Mouse (Mus musculus) MEL (cell line): ENCODE measurements at regions not wholly inside any gene's neighbourhood (a gene's known extent, or its start where the extent isn't known, plus 50 kb on each side); places are given as distances from the start of the nearest gene placed in this dataset.

Experiments used
- DNase-seq: peaks from one replicate; pipeline ENCODE4 v3.0.0; 2011; ENCODE audit warnings: low read depth, low spot score
- H3K27ac ChIP-seq: 2 replicates; pipeline ENCODE4 v1.5.1; 2012; ENCODE audit warnings: low read depth, mild to moderate bottlenecking, control low read depth, low read length, moderate library complexity; ENCODE audit not compliant: control insufficient read depth
- H3K27me3 ChIP-seq, 2 experiments: fragments of 150-350 bp in 1 of 2; sonication (generic) in 1 of 2; 2 replicates each; pipeline ENCODE4 v1.6.1; 2012; ENCODE audit warnings: low read length in 2 of 2, mild to moderate bottlenecking in 2 of 2, improper control_type of control experiment in 1 of 2, moderate library complexity in 1 of 2; ENCODE audit not compliant: insufficient read depth in 2 of 2, control insufficient read depth in 1 of 2
- H3K36me3 ChIP-seq, 2 experiments: 2 replicates each; pipeline ENCODE4 v1.6.1; 2012 to 2014; ENCODE audit warnings: low read length in 2 of 2, improper control_type of control experiment in 1 of 2, inconsistent platforms in 1 of 2, mild to moderate bottlenecking in 1 of 2; ENCODE audit not compliant: insufficient read depth in 2 of 2, control insufficient read depth in 1 of 2
- H3K4me1 ChIP-seq, 2 experiments: fragments of 150-350 bp in 1 of 2; sonication (generic) in 1 of 2; 2 replicates each; pipeline ENCODE4 v1.6.1; 2012; ENCODE audit warnings: low read length in 2 of 2, improper control_type of control experiment in 1 of 2, mild to moderate bottlenecking in 1 of 2; ENCODE audit not compliant: insufficient read depth in 2 of 2, control insufficient read depth in 1 of 2
- H3K4me3 ChIP-seq, 2 experiments: fragments of 150-350 bp in 1 of 2; sonication (generic) in 1 of 2; 2 replicates each; pipeline ENCODE4 v1.5.1; 2012; ENCODE audit warnings: low read depth in 2 of 2, low read length in 2 of 2, mild to moderate bottlenecking in 2 of 2, moderate library complexity in 2 of 2, control low read depth in 1 of 2, improper control_type of control experiment in 1 of 2; ENCODE audit not compliant: control insufficient read depth in 1 of 2, insufficient read depth in 1 of 2
- H3K79me2 ChIP-seq: 2 replicates; pipeline ENCODE4 v1.6.1; 2012; ENCODE audit warnings: mild to moderate bottlenecking, low read length, moderate library complexity; ENCODE audit not compliant: control insufficient read depth, poor library complexity, insufficient read depth
- H3K9ac ChIP-seq: 2 replicates; pipeline ENCODE4 v1.6.1; 2012; ENCODE audit warnings: low read depth, mild to moderate bottlenecking, control low read depth, low read length, moderate library complexity; ENCODE audit not compliant: control insufficient read depth, poor library complexity, severe bottlenecking
- H3K9me3 ChIP-seq: fragments of 150-350 bp; sonication (generic); replicated peaks from 2 replicates; pipeline ENCODE4 v1.6.1; 2012; ENCODE audit warnings: mild to moderate bottlenecking, low read length, improper control_type of control experiment, moderate library complexity; ENCODE audit not compliant: insufficient read depth
- BHLHE40 ChIP-seq: IDR thresholded peaks from 2 replicates; pipeline ENCODE4 v1.6.1; 2012; ENCODE audit warnings: low read depth, mild to moderate bottlenecking, inconsistent platforms, low read length, improper control_type of control experiment, borderline replicate concordance
- CHD1 ChIP-seq: IDR thresholded peaks from 2 replicates; pipeline ENCODE4 v1.6.1; 2012; ENCODE audit warnings: low read depth, mild to moderate bottlenecking, inconsistent platforms, low read length, improper control_type of control experiment
- E2F4 ChIP-seq: IDR thresholded peaks from 2 replicates; pipeline ENCODE4 v1.6.1; 2011; ENCODE audit warnings: low read depth, low read length, improper control_type of control experiment, borderline replicate concordance
- EP300 ChIP-seq, 2 experiments: IDR thresholded peaks; 2 replicates each; pipeline ENCODE4 v1.6.1; 2011; ENCODE audit warnings: improper control_type of control experiment in 2 of 2, low read length in 2 of 2, low read depth in 1 of 2, mild to moderate bottlenecking in 1 of 2
- GATA1 ChIP-seq: IDR thresholded peaks from 2 replicates; pipeline ENCODE4 v1.6.1; 2011; ENCODE audit warnings: low read depth, low read length, improper control_type of control experiment
- HCFC1 ChIP-seq: IDR thresholded peaks from 2 replicates; pipeline ENCODE4 v1.6.1; 2012; ENCODE audit warnings: low read depth, mild to moderate bottlenecking, inconsistent platforms, low read length, improper control_type of control experiment, moderate library complexity
- KAT2A ChIP-seq: conservative IDR thresholded peaks from 2 replicates; pipeline ENCODE4 v1.6.1; 2012; ENCODE audit warnings: low read depth, low read length, improper control_type of control experiment, inconsistent platforms
- MAFK ChIP-seq: IDR thresholded peaks from 2 replicates; pipeline ENCODE4 v1.6.1; 2011; ENCODE audit warnings: low read depth, mild to moderate bottlenecking, low read length, improper control_type of control experiment, borderline replicate concordance
- MAX ChIP-seq: IDR thresholded peaks from 2 replicates; pipeline ENCODE4 v1.6.1; 2011; ENCODE audit warnings: low read length, improper control_type of control experiment
- MAZ ChIP-seq: IDR thresholded peaks from 2 replicates; pipeline ENCODE4 v1.6.1; 2012; ENCODE audit warnings: low read depth, mild to moderate bottlenecking, inconsistent platforms, low read length, improper control_type of control experiment
- NELFE ChIP-seq: IDR thresholded peaks from 2 replicates; pipeline ENCODE4 v1.6.1; 2011; ENCODE audit warnings: low read depth, low read length, improper control_type of control experiment
- NRF1 ChIP-seq: IDR thresholded peaks from 2 replicates; pipeline ENCODE4 v1.6.1; 2014; ENCODE audit warnings: low read depth, mild to moderate bottlenecking, inconsistent platforms, low read length, improper control_type of control experiment, moderate library complexity; ENCODE audit not compliant: poor library complexity, insufficient read depth, severe bottlenecking
- RAD21 ChIP-seq: IDR thresholded peaks from 2 replicates; pipeline ENCODE4 v1.6.1; 2011; ENCODE audit warnings: mild to moderate bottlenecking, low read depth, low read length, improper control_type of control experiment
- RCOR1 ChIP-seq: IDR thresholded peaks from 2 replicates; pipeline ENCODE4 v1.6.1; 2012; ENCODE audit warnings: low read depth, mild to moderate bottlenecking, inconsistent platforms, low read length, improper control_type of control experiment
- TAL1 ChIP-seq: IDR thresholded peaks from 2 replicates; pipeline ENCODE4 v1.6.1; 2012; ENCODE audit warnings: mild to moderate bottlenecking, inconsistent platforms, low read length, moderate library complexity, mixed read lengths
- TBP ChIP-seq: IDR thresholded peaks from 2 replicates; pipeline ENCODE4 v1.8.0; 2011; ENCODE audit warnings: low read depth, low read length, improper control_type of control experiment
- TCF12 ChIP-seq: IDR thresholded peaks from 2 replicates; pipeline ENCODE4 v1.6.1; 2014; ENCODE audit warnings: low read depth, mild to moderate bottlenecking, inconsistent platforms, low read length, improper control_type of control experiment, moderate library complexity
- ZC3H11A ChIP-seq: IDR thresholded peaks from 2 replicates; pipeline ENCODE4 v1.6.1; 2012; ENCODE audit warnings: low read depth, mild to moderate bottlenecking, inconsistent platforms, low read length, improper control_type of control experiment

- peaks cover 14 to 16% of the 10 kb centered on the region in 2 experiments for H3K4me1 ChIP-seq
- no peaks in the 10 kb centered on the region for H3K27me3 ChIP-seq
- no peak overlapping the region for H3K4me3 ChIP-seq
- H3K27ac ChIP-seq, result peak overlapping the region; percentile 53; the same call in 1 of the 2 replicates
- no peaks in the 10 kb centered on the region for H3K9me3 ChIP-seq
- no peak overlapping the region for H3K9ac ChIP-seq
- DNase-seq, result no peak
- no peaks in the 10 kb centered on the region for H3K79me2 ChIP-seq
- TF ChIP-seq EP300 (IDR thresholded peaks at IDR 0.05; ENCODE audit: low read depth in 1 of 2, low read length in 2 of 2) (0 out of 4 replicates have a peak, but pooled peaks of 1 of the 2 experiments have one; percentile 13), MAX (no peak), ZC3H11A (0 out of 2 replicates have a peak, but pooled peaks have one; percentile 5)
- peaks cover 0 to 17% of the 10 kb centered on the region in 2 experiments; a peak in 2 of 4 replicates for H3K36me3 ChIP-seq
Measured at GRCm38 (mm10) chr5:43062499-43062898, 170.5 kb upstream of the Cpeb2 start.

- no peak overlapping the region for H3K9ac ChIP-seq
- no peaks in the 10 kb centered on the region for H3K9me3 ChIP-seq
- TF ChIP-seq TAL1, result no peak
- no peak for TF ChIP-seq MAZ
- no peak for TF ChIP-seq NELFE
- no peak for TF ChIP-seq TCF12
- no peak for TF ChIP-seq RCOR1
- no peak for TF ChIP-seq E2F4
- TF ChIP-seq NRF1, result no peak
- TF ChIP-seq RAD21, result no peak
- TF ChIP-seq HCFC1, result no peak
- no peak for TF ChIP-seq CHD1
- no peak for TF ChIP-seq TBP
- no peak for TF ChIP-seq MAX
- TF ChIP-seq KAT2A, result no peak
- no peak for TF ChIP-seq GATA1
- no peak for TF ChIP-seq BHLHE40
- no peak for TF ChIP-seq MAFK
- no peak for TF ChIP-seq ZC3H11A
- peaks cover 14 to 16% of the 10 kb centered on the region in 2 experiments for H3K4me1 ChIP-seq
- no peaks in the 10 kb centered on the region for H3K27me3 ChIP-seq
- DNase-seq, result no peak
- H3K36me3 ChIP-seq, result peaks cover 0 to 17% of the 10 kb centered on the region in 2 experiments; a peak in 2 of 4 replicates
- no peak overlapping the region for H3K27ac ChIP-seq
- no peak overlapping the region for H3K4me3 ChIP-seq
- H3K79me2 ChIP-seq, result no peaks in the 10 kb centered on the region
Measured at GRCm38 (mm10) chr5:43063386-43063785, 169.6 kb upstream of the Cpeb2 start.
